Mouse (Mus musculus): Measurements from ENCODE around the gene Slc25a21. TPM values are rescaled to one million over a fixed set of nuclear protein-coding genes. Genes with fewer than 3 reads are reported as not detected.

Gene Slc25a21
- polyA plus RNA-seq, 2 experiments from 2014 or later, result not detected

- ATAC-seq, result no peak
Observed at GRCm38 (mm10) chr12:57184401-57185147, 12.7 kb downstream of the Slc25a21 start.

- ATAC-seq, result no peak
Observed at GRCm38 (mm10) chr12:57179465-57180188, 17.6 kb downstream of the Slc25a21 start.

GRCm38 (mm10) chr12:57178818-57179217 is 18.5 kb downstream of the Slc25a21 start:
- ATAC-seq, result no peak

GRCm38 (mm10) chr12:57163294-57163693 is 34.0 kb downstream of the Slc25a21 start:
- no peak for ATAC-seq

- ATAC-seq, result no peak
Observed at GRCm38 (mm10) chr12:57162840-57163239, 34.4 kb downstream of the Slc25a21 start.

GRCm38 (mm10) chr12:57159904-57160303 is 37.4 kb downstream of the Slc25a21 start:
- ATAC-seq, result no peak

- no peak for ATAC-seq
Observed at GRCm38 (mm10) chr12:57158266-57158665, 39.0 kb downstream of the Slc25a21 start.

- no peak for ATAC-seq
Observed at GRCm38 (mm10) chr12:57138937-57139336, 58.3 kb downstream of the Slc25a21 start.

- no peak for ATAC-seq
Observed at GRCm38 (mm10) chr12:57137809-57138208, 59.5 kb downstream of the Slc25a21 start.

GRCm38 (mm10) chr12:57118602-57119001 is 78.7 kb downstream of the Slc25a21 start:
- no peak for ATAC-seq

- ATAC-seq, result no peak
Observed at GRCm38 (mm10) chr12:57115516-57115915, 81.8 kb downstream of the Slc25a21 start.

- no peak for ATAC-seq
Observed at GRCm38 (mm10) chr12:57109363-57109762, 87.9 kb downstream of the Slc25a21 start.

GRCm38 (mm10) chr12:57102322-57102721 is 95.0 kb downstream of the Slc25a21 start:
- no peak for ATAC-seq

GRCm38 (mm10) chr12:57100549-57100948 is 96.7 kb downstream of the Slc25a21 start:
- no peak for ATAC-seq

- no peak for ATAC-seq
Observed at GRCm38 (mm10) chr12:57099066-57099465, 98.2 kb downstream of the Slc25a21 start.

- ATAC-seq, result no peak
Observed at GRCm38 (mm10) chr12:57098371-57098770, 98.9 kb downstream of the Slc25a21 start.

- no peak for ATAC-seq
Observed at GRCm38 (mm10) chr12:57093107-57093506, 104.2 kb downstream of the Slc25a21 start.

- ATAC-seq, result no peak
Observed at GRCm38 (mm10) chr12:57084519-57084918, 112.8 kb downstream of the Slc25a21 start.

- no peak for ATAC-seq
Observed at GRCm38 (mm10) chr12:57083533-57083932, 113.7 kb downstream of the Slc25a21 start.

- ATAC-seq, result no peak
Observed at GRCm38 (mm10) chr12:57076606-57077005, 120.7 kb downstream of the Slc25a21 start.

- ATAC-seq, result no peak
Observed at GRCm38 (mm10) chr12:57072616-57073015, 124.7 kb downstream of the Slc25a21 start.

- ATAC-seq, result no peak
Observed at GRCm38 (mm10) chr12:57068607-57069006, 128.7 kb downstream of the Slc25a21 start.

GRCm38 (mm10) chr12:57019737-57020136 is 177.5 kb downstream of the Slc25a21 start:
- ATAC-seq, result no peak

GRCm38 (mm10) chr12:57016845-57017244 is 180.4 kb downstream of the Slc25a21 start:
- no peak for ATAC-seq

All from CD4-positive, CD25-positive, alpha-beta regulatory T cell, adult 4 months (primary cell).